Mouse (Mus musculus) olfactory bulb, adult 2 months (tissue): Measurements from ENCODE around the gene Gm3573.
"Not testable (repeated sequence)": the region's sequence is repeated elsewhere in the genome, so short reads cannot be mapped to it uniquely, and the experiment has no call there.

Experiments used
- CTCF ChIP-seq: fragments of 200-500 bp; IDR thresholded peaks from 2 replicates; pipeline ENCODE4 v1.5.1; 2012; ENCODE audit warnings: low read depth, mild to moderate bottlenecking, low read length, moderate library complexity; ENCODE audit not compliant: insufficient read depth
- POLR2A ChIP-seq: fragments of 200-500 bp; IDR thresholded peaks from 2 replicates; pipeline ENCODE4 v1.6.1; 2012; ENCODE audit warnings: mild to moderate bottlenecking, low read depth, low read length, moderate library complexity; ENCODE audit not compliant: insufficient read depth

DNA sequence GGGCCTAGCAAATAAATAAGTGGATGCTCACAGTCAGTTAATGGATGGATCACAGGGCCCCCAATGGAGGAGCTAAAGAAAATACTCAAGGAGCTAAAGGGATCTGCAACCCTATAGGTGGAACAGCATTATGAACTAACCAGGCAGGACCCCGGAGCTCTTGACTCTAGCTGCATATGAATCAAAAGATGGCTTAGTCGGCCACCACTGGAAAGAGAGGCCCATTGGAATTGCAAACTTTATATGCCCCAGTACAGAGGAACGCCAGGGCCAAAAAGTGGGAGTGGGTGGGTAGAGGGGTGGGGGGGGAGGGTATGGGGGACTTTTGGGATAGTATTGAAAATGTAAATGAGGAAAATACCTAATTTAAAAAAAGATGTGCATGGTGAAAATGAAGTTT lies 6.7 kb downstream of the Gm3573 start:
- not testable (repeated sequence) for TF ChIP-seq CTCF, POLR2A
